ENCODE assay signal across 9 mouse cellular contexts in genomic region chr7:24400082-24400452, GRCm38 (mm10). TPM values are rescaled to one million over a fixed set of nuclear protein-coding genes. Genes with fewer than 3 reads are reported as not detected.
DNase-seq lines count a peak whose midpoint lies in the region; ATAC-seq and TF ChIP-seq lines count a peak whose summit lies in the region.
"Had no signal": no experiment of that assay in that cellular context is flagged by ENCODE, and none has a peak within 500 bp of the region (broad histone marks: within the 10 kb centered on the region; RNA-seq: fewer than 3 reads in every experiment).

No protein-coding gene starts in this region.

- TF ChIP-seq CTCF in heart, adult 2 months (IDR thresholded peaks at IDR 0.05) = no peak
- TF ChIP-seq CTCF in thymus, adult 2 months (IDR thresholded peaks at IDR 0.05; ENCODE audit: borderline replicate concordance, control insufficient read depth, extremely low read depth, insufficient read depth, low read length, poor library complexity) = no peak

- H3K4me2 ChIP-seq in liver, embryonic 13.5 days = peak overlapping the region; percentile 80

- H3K36me3 ChIP-seq in heart, adult 2 months (ENCODE audit: control insufficient read depth, insufficient read depth, low read length) = no peaks in the 10 kb centered on the region
- H3K36me3 ChIP-seq in thymus, adult 2 months (ENCODE audit: control insufficient read depth, insufficient read depth, low read length) = peaks cover 15% of the 10 kb centered on the region
- H3K36me3 ChIP-seq in liver, embryonic 13.5 days = peaks cover 47% of the 10 kb centered on the region

- peak overlapping the region; percentile 56 for H3K4me3 ChIP-seq in heart, adult 2 months
- peak overlapping the region; percentile 55 for H3K4me3 ChIP-seq in thymus, adult 2 months (ENCODE audit: control insufficient read depth, insufficient read depth, low read length)
- peak overlapping the region; percentile 72 for H3K4me3 ChIP-seq in liver, embryonic 13.5 days (replicated peaks)

- H3K4me1 ChIP-seq in heart, adult 2 months (ENCODE audit: control insufficient read depth, insufficient read depth, low read length) = no peaks in the 10 kb centered on the region
- H3K4me1 ChIP-seq in thymus, adult 2 months (replicated peaks; ENCODE audit: control insufficient read depth, insufficient read depth, low read length) = peaks cover 23% of the 10 kb centered on the region
- peaks cover 76% of the 10 kb centered on the region for H3K4me1 ChIP-seq in liver, embryonic 13.5 days (replicated peaks)

- peak overlapping the region; percentile 96 for H3K27ac ChIP-seq in heart, adult 2 months
- no peak overlapping the region for H3K27ac ChIP-seq in thymus, adult 2 months (ENCODE audit: control insufficient read depth, insufficient read depth, low read length)
- peak overlapping the region; percentile 99 for H3K27ac ChIP-seq in liver, embryonic 13.5 days

- TF ChIP-seq POLR2A in heart, adult 2 months (IDR thresholded peaks at IDR 0.05; ENCODE audit: insufficient read depth, low read depth, low read length) = no peak
- no peak for TF ChIP-seq POLR2A in thymus, adult 2 months (IDR thresholded peaks at IDR 0.05; ENCODE audit: control insufficient read depth, extremely low read depth, insufficient read depth, low read length, poor library complexity)

- peak overlapping the region; percentile 38 for H3K9ac ChIP-seq in heart, adult 2 months (ENCODE audit: low read depth, low read length)
- H3K9ac ChIP-seq in liver, embryonic 13.5 days = peak overlapping the region; percentile 88

- peaks cover 5% of the 10 kb centered on the region for H3K9me3 ChIP-seq in liver, embryonic 13.5 days (replicated peaks)

- no peaks in the 10 kb centered on the region for H3K79me2 ChIP-seq in heart, adult 2 months (replicated peaks; ENCODE audit: control insufficient read depth, insufficient read depth, low read length)

- peak; percentile 2; the same call in 1 of the 2 replicates for ATAC-seq in liver, embryonic 13.5 days (ENCODE audit: low read depth)
- no peak for ATAC-seq in megakaryocyte-erythroid progenitor cell, adult 5-6 weeks (replicated peaks; ENCODE audit: low FRiP score, low TSS enrichment, poor library complexity, severe bottlenecking)

- intact Hi-C loops in heart, adult 2 months (cut with DNase I) = no loop called here

- no peaks in the 10 kb centered on the region for H3K27me3 ChIP-seq in heart, adult 2 months (ENCODE audit: control insufficient read depth, insufficient read depth, low read length)
- H3K27me3 ChIP-seq in thymus, adult 2 months (ENCODE audit: control insufficient read depth, insufficient read depth, low read length) = no peaks in the 10 kb centered on the region
- H3K27me3 ChIP-seq in liver, embryonic 13.5 days = no peaks in the 10 kb centered on the region

- DNase-seq in heart, adult 2 months = no peak
- no peak for DNase-seq in heart, adult 9 months (ENCODE audit: low spot score in 2 of 2)
- DNase-seq in thymus, adult 2 months = no peak
- no peak for DNase-seq in thymus, postnatal 14 days
- no peak for DNase-seq in liver, embryonic 13.5 days
- no peak for DNase-seq in MN1 (ENCODE audit: low spot score)
- DNase-seq in cerebellum, postnatal 14 days = no peak

- TF ChIP-seq EP300 in heart, adult 2 months (IDR thresholded peaks at IDR 0.05; ENCODE audit: insufficient read depth, low read depth, low read length) = no peak

- 2% methylated on average over 3 of the region's 3 CpGs for WGBS in heart, adult 2 months
- 8% methylated on average over 3 of the region's 3 CpGs for WGBS in thymus, adult 2 months
- WGBS in liver, embryonic 13.5 days (ENCODE audit: insufficient replicate concordance) = 4% methylated on average over 3 of the region's 3 CpGs

RNA-seq across cellular contexts. Expression of gene Smg9, which starts 0.6 kb away (rescaled TPM):
- 1 to 10 TPM; 5.9 to 6.6 TPM for total RNA-seq in heart, adult 2 months (2021)
- 19.2 and 21.4 TPM in 2 replicates for polyA plus RNA-seq in heart, adult 2 months (2012; rRNA removed)
- polyA plus RNA-seq in thymus, adult 2 months (2012; rRNA removed) = 166 and 168 TPM in 2 replicates
- 15.2 and 16.5 TPM in 2 replicates for polyA plus RNA-seq in liver, embryonic 13.5 days (2015; fragmentation: Nextera tagmentation; extraction: Ambion mirVana)
- total RNA-seq in megakaryocyte-erythroid progenitor cell, adult 5-6 weeks (2014; fragmentation: Nextera tagmentation) = 32.7 and 41.2 TPM in 2 replicates
- total RNA-seq in megakaryocyte-erythroid progenitor cell, adult 5-6 weeks (2017) = 11.2 and 26.3 TPM in 2 replicates

RNA-seq across cellular contexts. Expression of gene Kcnn4, which starts 30.0 kb away (rescaled TPM):
- 1 to 10 TPM in 1 of 2 experiments, under 1 TPM in 1; 0.91 to 1.1 TPM for total RNA-seq in heart, adult 2 months (2021)
- polyA plus RNA-seq in heart, adult 2 months (2012; rRNA removed) = 1.2 and 1.9 TPM in 2 replicates
- 402 and 429 TPM in 2 replicates for polyA plus RNA-seq in thymus, adult 2 months (2012; rRNA removed)
- polyA plus RNA-seq in liver, embryonic 13.5 days (2015; fragmentation: Nextera tagmentation; extraction: Ambion mirVana) = 126 and 128 TPM in 2 replicates
- 120 and 147 TPM in 2 replicates for total RNA-seq in megakaryocyte-erythroid progenitor cell, adult 5-6 weeks (2014; fragmentation: Nextera tagmentation)
- total RNA-seq in megakaryocyte-erythroid progenitor cell, adult 5-6 weeks (2017) = 121 and 155 TPM in 2 replicates

RNA-seq across cellular contexts. Expression of gene Lypd5, which starts 51.1 kb away (rescaled TPM):
- not detected for total RNA-seq in heart, adult 2 months (2021)
- not detected in 2 replicates for polyA plus RNA-seq in heart, adult 2 months (2012; rRNA removed)
- 0.85 and 1.00 TPM in 2 replicates for polyA plus RNA-seq in thymus, adult 2 months (2012; rRNA removed)
- polyA plus RNA-seq in liver, embryonic 13.5 days (2015; fragmentation: Nextera tagmentation; extraction: Ambion mirVana) = not detected in 2 replicates
- total RNA-seq in megakaryocyte-erythroid progenitor cell, adult 5-6 weeks (2014; fragmentation: Nextera tagmentation) = not detected in 2 replicates
- total RNA-seq in megakaryocyte-erythroid progenitor cell, adult 5-6 weeks (2017) = not detected in 2 replicates
- total RNA-seq: common myeloid progenitor, adult 5-6 weeks had no signal

RNA-seq across cellular contexts. Expression of gene Irgc1, which starts 52.0 kb away (rescaled TPM):
- total RNA-seq in heart, adult 2 months (2021) = not detected
- polyA plus RNA-seq in heart, adult 2 months (2012; rRNA removed) = 0.67 and 0.88 TPM in 2 replicates
- 0.97 and 3.0 TPM in 2 replicates for polyA plus RNA-seq in thymus, adult 2 months (2012; rRNA removed)
- polyA plus RNA-seq in liver, embryonic 13.5 days (2015; fragmentation: Nextera tagmentation; extraction: Ambion mirVana) = not detected in 2 replicates
- not detected in 2 replicates for total RNA-seq in megakaryocyte-erythroid progenitor cell, adult 5-6 weeks (2014; fragmentation: Nextera tagmentation)
- not detected in 2 replicates for total RNA-seq in megakaryocyte-erythroid progenitor cell, adult 5-6 weeks (2017)
- total RNA-seq: common myeloid progenitor, adult 5-6 weeks had no signal

Comparison
In these comparisons a context has a peak if more than half of its experiments do, and no peak if none do; other contexts are left out.
1. RNA of gene Kcnn4, which starts 30.0 kb away (polyA plus RNA-seq): 402 to 429 TPM in thymus, adult 2 months and 126 to 128 TPM in liver, embryonic 13.5 days; 1.2 to 1.9 TPM in heart, adult 2 months; every median in the first group is over 10 times any median in the second.
2. Peak in every context shown above with its lines, with median percentiles within 50 percentile points of each other: H3K4me3 ChIP-seq.